Mouse (Mus musculus) neural tube, embryonic 10.5 days (tissue): ENCODE data around the gene Nell1.

ENCODE experiments used
- DNase-seq: peaks from one replicate; pipeline ENCODE4 v3.0.0-alpha.2; 2017; ENCODE audit warnings: low spot score; ENCODE audit errors: extremely low spot score

Nell1 gene

DNA sequence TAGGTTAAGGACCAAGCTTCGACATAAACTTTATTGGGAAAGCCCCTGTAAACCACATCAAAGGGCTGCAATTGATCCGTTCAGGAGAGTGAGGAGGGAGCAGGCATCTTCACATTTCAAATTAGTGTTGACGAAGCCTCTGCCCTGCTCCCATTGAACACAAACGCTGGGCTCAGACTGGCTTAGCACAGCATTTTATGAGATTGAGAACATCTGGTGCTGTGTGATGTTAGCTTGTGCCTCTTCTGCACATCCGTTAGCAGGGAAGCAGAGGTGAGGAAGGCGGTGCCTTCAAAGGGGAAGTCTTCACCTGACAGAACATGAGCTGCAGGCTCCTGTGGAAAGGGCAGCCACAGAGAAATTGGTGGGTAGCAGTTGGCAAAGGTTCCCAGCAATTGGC lies 66.4 kb downstream of the Nell1 start:
- no peak for DNase-seq

DNA sequence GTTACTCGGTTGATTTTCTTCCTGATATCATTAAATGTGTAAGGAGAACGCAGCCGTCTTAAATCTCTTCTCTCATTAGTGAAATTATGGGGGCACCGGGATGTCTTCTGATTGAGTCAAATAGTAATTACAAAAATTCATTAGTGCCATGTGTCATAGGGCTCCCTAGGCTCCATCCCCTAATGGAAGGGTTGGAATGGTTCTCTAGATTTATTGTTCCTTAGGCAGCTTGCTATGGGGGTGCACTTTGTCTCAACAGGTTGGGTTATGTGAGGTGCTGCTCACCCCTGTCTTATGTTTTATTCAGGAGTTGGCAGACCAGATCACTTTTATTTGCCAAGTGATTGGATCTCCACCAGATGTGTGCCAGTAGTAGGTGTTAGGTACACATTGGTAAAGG lies 75.5 kb downstream of the Nell1 start:
- no peak for DNase-seq

DNA sequence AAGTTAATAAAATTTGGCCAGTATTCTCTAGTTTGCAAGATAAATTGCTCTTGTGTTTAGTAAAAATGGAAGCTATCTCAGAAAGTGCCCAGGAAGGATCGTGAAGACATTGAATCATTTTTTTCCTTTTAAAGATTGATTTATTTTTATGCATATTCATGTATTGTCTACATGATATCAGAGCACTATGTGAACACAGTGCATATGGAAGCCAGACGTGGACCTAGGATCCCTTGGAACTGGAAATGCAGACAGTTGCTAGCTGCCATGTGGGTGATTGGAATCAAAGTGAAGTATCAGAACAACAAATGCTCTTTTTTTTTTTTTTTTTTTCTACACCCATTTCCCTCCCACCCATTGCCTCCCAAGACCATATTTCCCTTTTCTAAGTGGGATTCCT lies 79.0 kb downstream of the Nell1 start:
- no peak for DNase-seq

- no peak for DNase-seq
Measured at GRCm38 (mm10) chr7:50094461-50094860, 119.8 kb downstream of the Nell1 start.

- peak; percentile 17 for DNase-seq
Measured at GRCm38 (mm10) chr7:50105612-50106321, 131.1 kb downstream of the Nell1 start.

DNA sequence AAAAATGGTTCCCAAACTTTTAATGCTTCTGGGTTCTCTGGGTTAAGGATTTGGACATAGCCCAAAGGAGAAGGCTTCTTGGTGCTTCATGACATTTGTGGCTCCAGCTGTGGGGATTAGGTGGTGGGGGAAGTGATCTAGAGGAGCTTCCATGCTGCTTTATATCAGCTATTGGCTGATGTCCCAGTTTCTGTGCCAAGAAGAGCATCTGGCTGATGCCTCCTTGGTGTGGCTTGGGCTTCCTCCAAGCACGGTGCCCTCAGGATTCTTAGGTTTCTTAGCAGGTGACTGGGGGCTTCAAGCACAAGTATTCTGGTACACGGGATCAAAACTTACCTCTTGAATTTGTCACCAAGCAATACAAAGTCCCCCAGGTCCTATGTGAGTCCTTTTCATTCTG lies 132.6 kb downstream of the Nell1 start:
- DNase-seq, result no peak

DNA sequence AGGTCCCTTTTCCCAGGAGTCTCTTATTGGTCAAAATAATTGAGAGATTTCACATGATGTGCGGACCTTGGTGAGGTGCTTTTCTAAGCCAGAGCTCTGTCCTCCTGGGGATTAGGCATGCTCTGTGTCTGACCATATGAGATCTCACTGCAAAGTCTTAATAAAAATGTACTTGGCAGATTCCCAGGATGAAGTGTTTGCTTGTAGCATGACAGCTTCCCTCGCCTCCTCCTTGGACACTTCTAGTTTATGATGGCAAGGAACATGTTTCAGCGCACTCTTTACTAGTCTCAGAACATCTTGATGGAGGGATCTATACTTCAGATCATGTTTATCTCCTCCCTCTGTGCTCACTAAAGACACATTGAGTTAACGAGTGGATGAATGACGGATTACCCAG lies 143.7 kb downstream of the Nell1 start:
- DNase-seq, result no peak

GRCm38 (mm10) chr7:50137706-50138105 lies 163.0 kb downstream of the Nell1 start:
- DNase-seq, result no peak

GRCm38 (mm10) chr7:50149326-50149725 lies 174.7 kb downstream of the Nell1 start:
- no peak for DNase-seq

DNA sequence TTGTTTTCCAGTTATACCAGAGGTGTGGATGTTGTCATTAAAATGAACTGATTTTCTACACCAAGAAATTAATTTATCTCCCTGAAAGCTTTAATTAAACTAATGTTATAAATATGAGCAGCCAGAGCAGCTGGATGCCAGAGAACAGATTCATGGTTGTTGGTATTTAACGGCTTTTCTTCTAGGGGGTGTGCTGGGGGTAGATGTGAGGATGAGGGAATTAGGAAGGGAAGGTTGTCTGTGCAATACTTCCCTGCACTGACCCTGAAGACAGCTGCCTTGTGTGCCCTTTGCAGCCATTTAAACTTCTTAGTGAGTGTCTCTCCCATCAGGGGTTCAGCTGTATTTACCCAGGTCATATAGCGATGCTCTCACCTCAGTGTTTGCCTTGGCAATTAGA lies 176.2 kb downstream of the Nell1 start:
- DNase-seq, result no peak

GRCm38 (mm10) chr7:50153618-50154017 lies 179.0 kb downstream of the Nell1 start:
- no peak for DNase-seq

GRCm38 (mm10) chr7:50162602-50163001 lies 187.9 kb downstream of the Nell1 start:
- no peak for DNase-seq

DNA sequence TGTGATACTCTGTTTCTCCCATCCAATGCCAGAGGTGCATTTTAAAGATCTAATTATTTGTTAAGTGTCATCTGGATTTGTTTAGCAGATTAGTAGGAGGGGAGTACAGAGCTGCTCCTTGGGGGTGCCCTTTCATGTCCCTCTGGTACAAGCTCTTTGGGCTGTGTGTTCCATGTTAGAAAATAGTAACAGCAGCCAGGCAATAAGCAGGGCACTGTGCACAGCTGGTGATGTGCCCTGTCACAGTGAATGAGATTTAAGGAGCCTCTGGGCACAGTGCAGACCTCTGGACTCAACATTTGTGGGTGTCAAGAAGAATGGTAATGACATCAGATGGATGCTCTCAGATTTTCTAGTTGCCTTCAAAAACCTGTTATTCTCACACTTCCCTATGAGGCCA lies 194.1 kb downstream of the Nell1 start:
- DNase-seq, result no peak

- no peak for DNase-seq
Measured at GRCm38 (mm10) chr7:50186306-50186705, 211.6 kb downstream of the Nell1 start.

GRCm38 (mm10) chr7:50193955-50194354 lies 219.3 kb downstream of the Nell1 start:
- no peak for DNase-seq

DNA sequence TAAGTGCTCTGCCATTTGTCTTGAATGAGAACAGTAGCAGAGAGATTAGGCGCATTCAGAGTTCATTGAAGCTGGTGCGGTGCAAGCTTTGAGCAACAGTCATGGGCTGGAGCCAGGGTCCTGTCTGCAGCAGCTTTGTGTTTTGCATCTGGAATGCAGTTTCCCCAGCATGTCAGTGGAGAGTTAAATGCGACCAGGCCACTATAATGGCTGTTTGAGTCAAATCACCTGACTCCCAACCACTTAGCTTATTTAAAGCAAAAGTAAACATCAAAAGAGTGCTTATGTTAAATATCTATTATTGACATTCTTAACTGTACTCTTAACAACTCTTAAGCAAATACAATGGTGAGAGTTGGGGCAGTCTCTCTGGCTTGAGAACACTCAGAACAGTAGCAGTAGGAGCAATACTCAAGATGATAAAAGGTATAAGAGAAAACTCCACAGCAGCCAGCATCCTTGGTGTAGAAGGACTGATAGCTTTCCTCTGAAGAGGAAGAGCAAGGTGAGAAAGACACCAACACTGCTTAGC lies 220.5 kb downstream of the Nell1 start:
- DNase-seq, result no peak

DNA sequence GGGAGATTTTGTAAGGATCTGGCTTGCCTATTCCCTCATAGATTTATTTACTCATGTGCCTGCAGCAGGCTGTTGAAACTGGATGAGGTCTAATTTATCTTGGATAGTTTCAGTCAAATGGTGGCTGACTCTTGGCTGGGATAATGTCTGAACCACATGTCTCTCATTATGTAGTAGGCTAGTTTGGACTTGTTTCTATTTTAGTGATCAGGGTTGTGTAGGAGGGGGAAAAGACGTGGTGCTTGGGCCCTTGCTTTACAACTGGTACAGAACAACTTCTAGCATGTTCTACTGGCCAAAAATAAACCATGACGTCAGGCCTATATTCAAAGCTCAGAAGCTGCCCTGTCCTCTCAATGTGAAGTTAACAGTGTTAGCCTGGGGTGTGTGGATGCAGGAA lies 230.6 kb downstream of the Nell1 start:
- no peak for DNase-seq

- no peak for DNase-seq
Measured at GRCm38 (mm10) chr7:50210678-50211251, 236.1 kb downstream of the Nell1 start.

DNA sequence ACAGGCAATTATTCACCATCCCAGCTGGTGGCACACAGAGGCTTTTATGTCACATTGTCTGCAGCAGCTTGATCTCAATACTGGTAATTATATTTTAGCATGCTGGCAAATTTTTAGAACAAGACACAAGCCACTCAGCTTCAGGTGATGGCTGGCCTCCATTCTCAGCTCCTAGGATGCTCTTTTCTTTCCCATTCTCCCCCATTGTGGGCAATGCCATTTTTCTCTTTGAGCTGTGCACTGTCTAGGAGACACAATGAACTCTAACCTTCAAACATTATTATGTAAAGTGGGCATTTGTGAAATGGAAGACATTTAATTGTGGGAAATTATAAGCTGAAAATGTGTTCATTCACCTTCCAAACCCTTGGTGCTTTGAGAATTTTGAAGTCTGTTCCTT lies 247.2 kb downstream of the Nell1 start:
- DNase-seq, result no peak

GRCm38 (mm10) chr7:50226621-50227020 lies 252.0 kb downstream of the Nell1 start:
- DNase-seq, result no peak

- DNase-seq, result no peak
Measured at GRCm38 (mm10) chr7:50228273-50228672, 253.6 kb downstream of the Nell1 start.

DNA sequence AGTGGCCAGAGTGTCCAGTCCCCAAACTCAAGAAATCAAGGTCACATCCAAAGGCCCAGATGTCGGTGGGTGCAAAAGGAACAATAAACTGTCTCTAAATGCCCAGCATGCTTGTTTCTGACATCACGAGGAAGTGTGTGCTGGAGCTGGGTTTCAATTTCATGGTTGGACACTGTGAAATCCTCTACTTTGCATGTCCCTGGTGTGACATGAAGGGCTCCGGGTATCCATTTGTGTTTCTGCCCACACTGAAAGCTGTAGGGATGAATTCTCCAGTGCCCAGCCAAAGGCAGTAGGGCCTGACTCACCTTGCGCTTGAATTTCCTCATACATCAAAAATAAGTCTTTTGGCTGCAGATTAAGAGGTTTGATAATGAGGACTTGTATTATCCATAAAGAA lies 266.5 kb downstream of the Nell1 start:
- no peak for DNase-seq

DNA sequence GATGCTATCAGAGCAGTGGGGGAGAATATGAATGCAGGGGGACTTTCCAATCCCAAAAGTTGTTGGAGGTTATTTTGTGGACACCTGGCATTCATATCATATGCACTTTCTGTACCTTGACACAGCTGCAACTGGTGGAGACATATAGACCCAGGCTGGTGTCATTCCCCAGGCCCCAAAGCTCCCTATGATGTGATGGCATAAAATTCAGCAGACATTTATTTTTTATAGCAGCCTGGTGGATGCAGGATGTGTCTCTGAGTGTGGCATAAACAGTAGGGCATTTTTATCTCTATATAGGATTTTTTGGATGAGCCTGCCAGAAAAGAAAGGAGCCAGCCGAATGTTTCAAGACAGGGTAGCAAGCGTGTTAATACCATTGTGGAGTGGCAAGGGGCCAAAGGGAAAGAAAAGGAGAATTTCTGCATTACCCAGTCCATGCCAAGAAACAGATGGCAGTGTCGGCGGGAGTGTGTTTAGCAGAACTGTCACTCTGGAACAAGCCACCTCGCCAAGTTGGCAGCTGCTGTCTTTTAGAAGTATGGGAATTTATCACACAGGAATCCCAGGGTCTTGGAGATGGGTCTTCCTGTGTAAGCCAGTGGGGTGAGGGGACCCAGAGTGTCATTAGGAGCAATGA lies 267.1 kb downstream of the Nell1 start:
- DNase-seq, result no peak
